Mouse (Mus musculus) mesoderm, embryonic 11.5 days (tissue): ENCODE measurements around the gene Zfp367.

ENCODE experiments used
- DNase-seq: peaks from one replicate; pipeline ENCODE4 v3.0.0-alpha.2; 2012; ENCODE audit warnings: low read depth, low spot score

Gene Zfp367

DNA sequence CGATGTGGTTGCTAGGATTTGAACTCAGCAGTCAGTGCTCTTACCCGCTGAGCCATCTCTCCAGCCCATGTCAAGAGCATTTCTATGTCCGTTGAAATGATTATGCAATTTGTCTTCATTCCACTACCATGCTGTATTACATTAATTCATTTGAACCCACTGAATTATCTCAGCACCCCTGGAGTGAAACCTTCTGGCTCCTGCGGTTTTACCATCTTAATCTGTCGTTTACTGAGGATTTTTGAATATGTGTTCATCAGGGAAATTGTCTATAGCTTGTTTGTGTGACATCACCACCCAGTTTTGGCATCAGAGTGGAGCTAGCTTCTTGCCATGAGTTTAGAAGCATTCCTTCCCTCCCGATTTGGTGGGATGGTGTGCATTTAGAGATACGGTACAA lies 62.0 kb downstream of the Zfp367 start:
- DNase-seq, result no peak

DNA sequence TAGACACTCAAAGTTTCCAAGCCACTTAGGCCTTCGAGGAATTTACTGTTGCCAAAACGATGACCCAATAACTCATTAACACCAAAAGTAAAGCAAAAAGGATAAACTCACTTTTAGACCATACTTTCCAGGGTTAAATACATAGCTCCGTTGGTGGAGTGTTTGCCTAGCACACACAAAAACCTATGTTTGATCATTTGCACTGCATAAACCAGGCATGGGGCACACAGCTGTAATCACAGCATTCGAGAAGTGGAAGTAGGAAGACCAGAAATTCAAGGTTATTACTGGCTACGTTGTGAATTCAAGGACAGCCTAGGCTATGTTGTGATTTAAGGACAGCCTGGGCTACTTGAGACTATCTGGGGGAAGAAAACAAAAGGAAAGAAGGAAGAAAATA lies 62.7 kb downstream of the Zfp367 start:
- no peak for DNase-seq

DNA sequence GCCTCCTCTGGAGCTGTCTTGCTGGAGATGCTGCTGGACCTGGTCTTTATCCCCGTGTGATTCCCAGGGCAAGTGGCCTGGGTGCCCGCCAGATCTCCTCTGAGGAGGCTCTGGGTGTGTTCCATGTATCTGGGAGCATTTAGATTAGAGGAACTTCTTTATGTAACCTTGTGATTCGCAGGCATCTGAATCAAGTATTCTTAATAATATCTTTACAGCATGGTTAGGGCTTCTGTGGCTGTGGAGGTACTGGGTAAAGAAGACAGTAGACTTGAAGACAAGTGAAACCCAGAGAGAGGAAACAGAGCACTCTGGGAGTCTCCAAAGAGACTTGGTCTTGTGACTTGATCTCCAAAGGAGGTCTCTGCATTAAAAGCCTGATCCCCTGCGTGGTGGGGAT lies 63.9 kb downstream of the Zfp367 start, which contains the start of gene Hsd17b3:
Gene Hsd17b3, minus strand, starts transcription at position 101 of the 400 bp plus-strand sequence.
- no peak for DNase-seq

DNA sequence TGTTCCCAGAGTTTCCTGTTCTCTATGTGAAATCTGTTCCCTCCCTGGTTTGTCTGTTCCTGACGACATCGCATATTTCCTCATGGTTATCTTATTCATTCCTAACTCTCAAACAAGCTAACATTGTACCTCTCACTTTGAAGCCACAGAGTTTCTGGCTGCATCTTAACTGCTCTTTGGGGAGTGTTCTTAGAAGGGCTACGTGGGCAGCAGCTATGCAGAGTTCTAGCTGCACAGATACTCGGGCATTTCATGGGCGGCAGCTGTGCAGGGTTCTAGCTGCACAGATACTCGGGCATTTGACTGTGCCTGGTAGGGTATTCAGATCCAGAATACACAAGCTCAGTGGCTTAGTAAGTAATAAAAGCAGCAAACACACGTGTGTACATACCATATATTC lies 64.9 kb downstream of the Zfp367 start:
- DNase-seq, result no peak

DNA sequence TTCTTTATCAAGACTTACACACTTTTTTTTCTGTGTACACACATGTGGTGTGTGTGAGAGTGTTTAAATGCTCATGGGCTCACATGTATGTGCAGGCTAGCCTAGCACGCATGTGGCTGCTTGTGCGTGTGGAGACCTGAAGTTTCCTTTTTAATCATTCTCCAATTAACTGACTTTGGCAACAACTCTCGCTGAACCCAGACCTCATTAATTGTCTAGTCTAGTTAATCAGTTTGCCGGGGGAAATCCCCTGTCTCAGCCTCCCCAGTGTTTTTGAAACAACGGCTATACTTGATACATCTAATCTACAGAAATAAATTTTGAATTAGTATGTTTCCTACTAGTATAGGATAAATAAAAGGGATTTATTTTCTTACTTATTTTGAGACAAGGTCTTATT lies 67.0 kb downstream of the Zfp367 start:
- DNase-seq, result no peak

DNA sequence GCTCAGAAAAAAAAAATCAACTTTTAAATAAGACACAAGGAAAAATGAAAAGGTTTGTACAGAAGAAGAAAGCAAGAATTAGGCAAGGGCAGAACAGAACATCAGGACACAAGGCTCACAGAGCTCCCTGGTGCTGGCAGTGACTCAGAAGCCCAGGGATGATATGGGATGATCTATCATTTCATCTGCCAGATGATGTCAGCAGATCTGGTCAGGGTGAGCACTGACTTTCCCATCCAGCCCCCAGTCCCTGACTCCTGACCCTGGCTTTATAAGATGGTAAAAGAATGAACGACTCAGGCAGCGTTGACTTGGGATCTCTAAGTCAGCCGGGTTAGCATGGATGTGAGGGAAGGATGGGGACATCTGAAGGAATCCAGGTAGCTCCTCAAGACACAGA lies 69.7 kb downstream of the Zfp367 start:
- DNase-seq, result no peak
